ENCODE assay signal across 8 mouse cellular contexts in the genomic region with DNA sequence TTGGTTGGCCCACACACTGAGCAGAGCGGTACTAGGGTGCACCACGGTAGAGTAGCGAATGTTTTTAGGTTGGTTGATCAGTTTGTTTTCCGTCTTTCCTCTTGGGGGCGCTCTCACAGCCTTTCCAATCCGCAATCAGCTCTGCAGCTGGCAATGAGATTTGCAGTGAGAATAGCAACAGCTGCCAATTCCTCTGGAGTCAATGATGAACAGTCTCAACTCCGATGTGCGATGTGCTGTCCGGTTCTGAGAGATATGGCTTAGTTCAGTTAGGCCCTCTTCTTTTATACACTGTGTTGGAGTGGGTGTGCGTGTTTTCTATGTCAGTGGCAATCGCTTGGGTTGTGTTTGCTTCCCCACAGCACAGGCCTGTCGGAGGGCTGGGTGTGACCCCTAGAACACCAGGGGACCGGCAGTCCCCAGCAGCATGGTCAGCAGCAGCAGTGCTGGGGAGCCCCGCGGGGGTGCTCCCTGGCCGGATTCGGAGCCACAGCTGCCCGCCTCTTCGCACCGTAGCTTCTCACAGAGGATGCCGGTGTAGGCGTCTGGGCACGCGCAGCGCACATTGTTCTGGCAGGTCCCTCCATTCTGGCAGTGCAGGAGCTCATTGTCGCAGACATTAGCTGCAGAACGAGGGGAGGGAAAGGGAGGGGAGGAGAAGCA.
DNase-seq lines count a peak whose midpoint lies in the region; ATAC-seq and TF ChIP-seq lines count a peak whose summit lies in the region.

No protein-coding gene starts in this region.

- H3K79me2 ChIP-seq in C2C12 (ENCODE audit: control insufficient read depth, insufficient read depth): no peaks in the 10 kb centered on the region

- H3K4me3 ChIP-seq in C2C12 (ENCODE audit: insufficient read depth, poor library complexity, severe bottlenecking): no peak overlapping the region
- H3K4me3 ChIP-seq in embryonic fibroblast, embryonic 13.5 days (ENCODE audit: insufficient read depth, low read length): peak overlapping the region; percentile 30
- H3K4me3 ChIP-seq in liver, embryonic 14.5 days (ENCODE audit: insufficient read depth in 1 of 2, low read depth in 2 of 2, low read length in 2 of 2): no peak overlapping the region
- H3K4me3 ChIP-seq in olfactory bulb, adult 2 months (ENCODE audit: insufficient read depth, low read depth, low read length): peak overlapping the region; percentile 50

- DNase-seq in brain, adult 2 months (ENCODE audit: low read depth, low spot score): peak; percentile 89
- DNase-seq in heart, postnatal 10 days: peak; percentile 12 to 40
- peak; percentile 44 to 61 for DNase-seq in kidney, postnatal 4 days
- DNase-seq in liver, embryonic 14.5 days (ENCODE audit: low read depth in 3 of 3, low spot score in 3 of 3): no peak
- DNase-seq in T-cell, adult 2 months (ENCODE audit: low spot score): no peak

- no peaks in the 10 kb centered on the region for H3K79me3 ChIP-seq in C2C12 (ENCODE audit: low read depth)

- H3K27ac ChIP-seq in embryonic fibroblast, embryonic 13.5 days (ENCODE audit: insufficient read depth, low read length): no peak overlapping the region
- no peak overlapping the region for H3K27ac ChIP-seq in liver, embryonic 14.5 days
- peak overlapping the region; percentile 63 for H3K27ac ChIP-seq in olfactory bulb, adult 2 months (ENCODE audit: insufficient read depth, low read depth, low read length)

- intact Hi-C loops in heart, postnatal 10 days (cut with DNase I): no loop called here

- H3K9me3 ChIP-seq in liver, embryonic 14.5 days (ENCODE audit: control insufficient read depth, low read length): no peaks in the 10 kb centered on the region

- no peak overlapping the region; the same call in 1 of the 2 replicates for H3K4me2 ChIP-seq in liver, embryonic 14.5 days (ENCODE audit: low read depth)

- H3K27me3 ChIP-seq in C2C12 (ENCODE audit: control insufficient read depth, insufficient read depth, insufficient read length): no peaks in the 10 kb centered on the region
- H3K27me3 ChIP-seq in liver, embryonic 14.5 days (ENCODE audit: control insufficient read depth, insufficient read depth, low read length): no peaks in the 10 kb centered on the region

- TF ChIP-seq EP300 in liver, embryonic 14.5 days (IDR thresholded peaks at IDR 0.05; ENCODE audit: low read depth): no peak

- H3K9ac ChIP-seq in liver, embryonic 14.5 days (replicated peaks): no peak overlapping the region

- H3K4me1 ChIP-seq in embryonic fibroblast, embryonic 13.5 days (ENCODE audit: control insufficient read depth, insufficient read depth, low read length): peaks cover 2% of the 10 kb centered on the region; the same call in 1 of the 2 replicates
- H3K4me1 ChIP-seq in liver, embryonic 14.5 days (replicated peaks; ENCODE audit: control insufficient read depth in 2 of 2, insufficient read depth in 2 of 2, low read length in 1 of 2): no peaks in the 10 kb centered on the region
- H3K4me1 ChIP-seq in olfactory bulb, adult 2 months (ENCODE audit: control insufficient read depth, insufficient read depth, low read length): peaks cover 6% of the 10 kb centered on the region

- no peak for ATAC-seq in liver, embryonic 14.5 days (ENCODE audit: insufficient read depth)

- H3ac ChIP-seq in C2C12 (ENCODE audit: control insufficient read depth, insufficient read length, low read depth): no peak overlapping the region

- no peak for TF ChIP-seq POLR2A in embryonic fibroblast, embryonic 13.5 days (IDR thresholded peaks at IDR 0.05; ENCODE audit: low read depth, low read length)
- no peak for TF ChIP-seq POLR2A in olfactory bulb, adult 2 months (IDR thresholded peaks at IDR 0.05; ENCODE audit: insufficient read depth, low read depth, low read length)

- 7% methylated on average over 27 of the region's 27 CpGs for WGBS in liver, embryonic 14.5 days (ENCODE audit: insufficient replicate concordance)
- 3% methylated on average over 27 of the region's 27 CpGs for WGBS in olfactory bulb, adult 2 months

- no peaks in the 10 kb centered on the region for H3K36me3 ChIP-seq in C2C12 (ENCODE audit: control insufficient read depth, insufficient read depth)
- no peaks in the 10 kb centered on the region for H3K36me3 ChIP-seq in liver, embryonic 14.5 days (replicated peaks; ENCODE audit: control insufficient read depth, insufficient read depth, low read depth)

- peak; percentile 2 for TF ChIP-seq CTCF in C2C12 (IDR thresholded peaks at IDR 0.05; ENCODE audit: control insufficient read depth, insufficient read depth, insufficient read length)
- TF ChIP-seq CTCF in embryonic fibroblast, embryonic 13.5 days (IDR thresholded peaks at IDR 0.05; ENCODE audit: borderline replicate concordance, insufficient read depth, low read length): no peak
- TF ChIP-seq CTCF in liver, embryonic 14.5 days (IDR thresholded peaks at IDR 0.05; ENCODE audit: low read depth): 0 out of 2 replicates have a peak, but pooled peaks have one; percentile 6
- TF ChIP-seq CTCF in olfactory bulb, adult 2 months (IDR thresholded peaks at IDR 0.05; ENCODE audit: insufficient read depth, low read depth, low read length): peak; percentile 40; the same call in 1 of the 2 replicates

TF ChIP-seq in C2C12, 6 proteins besides CTCF, POLR2A, EP300 and RAD21:
- TF ChIP-seq MAX (IDR thresholded peaks at IDR 0.05): no peak
- no peak for TF ChIP-seq MYOD1 (IDR thresholded peaks at IDR 0.05; ENCODE audit: control insufficient read depth, insufficient read length, low read depth)
- TF ChIP-seq MYOG (IDR thresholded peaks at IDR 0.05; ENCODE audit: control insufficient read depth, extremely low read depth, insufficient read length): no peak
- TF ChIP-seq USF1 (IDR thresholded peaks at IDR 0.05; ENCODE audit: low read depth): no peak
- TF ChIP-seq CEBPB (IDR thresholded peaks at IDR 0.05; ENCODE audit: low read depth): no peak
- no peak for TF ChIP-seq FOSL1 (IDR thresholded peaks at IDR 0.05; ENCODE audit: insufficient read depth, low read length, poor library complexity, severe bottlenecking)
TF ChIP-seq in C2C12: peak in this region for 0.

Comparison
In these comparisons a context has a peak if more than half of its experiments do, and no peak if none do; other contexts are left out.
1. H3K4me3 ChIP-seq: peak in embryonic fibroblast, embryonic 13.5 days (single experiment) and olfactory bulb, adult 2 months (single experiment); none in C2C12 (single experiment) and liver, embryonic 14.5 days (0 of 2).
2. DNase-seq: peak in brain, adult 2 months (single experiment), heart, postnatal 10 days (2 of 2) and kidney, postnatal 4 days (2 of 2); none in liver, embryonic 14.5 days (0 of 3) and T-cell, adult 2 months (single experiment).